Mouse (Mus musculus) MEL (cell line): ENCODE results near the gene 1700015G11Rik.

ENCODE experiments used
- CTCF ChIP-seq, 3 experiments: IDR thresholded peaks in 2 of 3; conservative IDR thresholded peaks in 1 of 3; 2 replicates each; pipeline ENCODE4 v1.5.1; 2011 to 2012; ENCODE audit warnings: low read length in 3 of 3, low read depth in 2 of 3, mild to moderate bottlenecking in 2 of 3, improper control_type of control experiment in 1 of 3, inconsistent platforms in 1 of 3, mixed read lengths in 1 of 3, moderate library complexity in 1 of 3; ENCODE audit not compliant: control insufficient read depth in 1 of 3, insufficient read depth in 1 of 3, poor library complexity in 1 of 3, severe bottlenecking in 1 of 3
- EP300 ChIP-seq, 2 experiments: IDR thresholded peaks; 2 replicates each; pipeline ENCODE4 v1.6.1; 2011; ENCODE audit warnings: improper control_type of control experiment in 2 of 2, low read length in 2 of 2, low read depth in 1 of 2, mild to moderate bottlenecking in 1 of 2
- GABPA ChIP-seq: IDR thresholded peaks from 2 replicates; pipeline ENCODE4 v1.6.1; 2012; ENCODE audit warnings: low read depth, mild to moderate bottlenecking, inconsistent platforms, low read length, improper control_type of control experiment, moderate library complexity
- TCF12 ChIP-seq: IDR thresholded peaks from 2 replicates; pipeline ENCODE4 v1.6.1; 2014; ENCODE audit warnings: low read depth, mild to moderate bottlenecking, inconsistent platforms, low read length, improper control_type of control experiment, moderate library complexity
- ZC3H11A ChIP-seq: IDR thresholded peaks from 2 replicates; pipeline ENCODE4 v1.6.1; 2012; ENCODE audit warnings: low read depth, mild to moderate bottlenecking, inconsistent platforms, low read length, improper control_type of control experiment

GRCm38 (mm10) chr7:52006296-52006630, 9.3 kb downstream of the 1700015G11Rik start:
- TF ChIP-seq EP300 (IDR thresholded peaks at IDR 0.05; ENCODE audit: low read depth in 1 of 2, low read length in 2 of 2) = no peak
- no peak for TF ChIP-seq GABPA
- TF ChIP-seq CTCF (IDR thresholded peaks at IDR 0.05 in 2 of 3, conservative IDR thresholded peaks at IDR 0.05 in 1 of 3; ENCODE audit: control insufficient read depth in 1 of 3, insufficient read depth in 1 of 3, low read depth in 2 of 3, low read length in 3 of 3, poor library complexity in 1 of 3, severe bottlenecking in 1 of 3) = no peak
- no peak for TF ChIP-seq TCF12
- TF ChIP-seq ZC3H11A = no peak
